Mouse (Mus musculus): ENCODE measurements around the gene 4933427D14Rik.

Gene 4933427D14Rik

GRCm38 (mm10) chr11:72142889-72143288 is 64.4 kb downstream of the 4933427D14Rik start:
- WGBS: 67% methylated on average over 10 of the region's 10 CpGs

GRCm38 (mm10) chr11:72140198-72140597 is 67.1 kb downstream of the 4933427D14Rik start:
- WGBS: 78% methylated on average over 6 of the region's 6 CpGs

- WGBS: 57% methylated on average over 11 of the region's 11 CpGs
These were observed 70.9 kb downstream of the 4933427D14Rik start for GRCm38 (mm10) chr11:72136231-72136982.

GRCm38 (mm10) chr11:72135383-72136158 is 71.7 kb downstream of the 4933427D14Rik start, which contains the start of gene Pitpnm3:
Gene Pitpnm3, minus strand, starts transcription at chr11:72135778.
- WGBS: 1% methylated on average over 107 of the region's 107 CpGs

- 22% methylated on average over 24 of the region's 24 CpGs for WGBS
These were observed 72.5 kb downstream of the 4933427D14Rik start for GRCm38 (mm10) chr11:72134536-72135382.

GRCm38 (mm10) chr11:72133075-72133474 is 74.2 kb downstream of the 4933427D14Rik start:
- 31% methylated on average over 10 of the region's 10 CpGs for WGBS

- 32% methylated on average over 3 of the region's 3 CpGs for WGBS
These were observed 75.0 kb downstream of the 4933427D14Rik start for GRCm38 (mm10) chr11:72132266-72132665.

DNA sequence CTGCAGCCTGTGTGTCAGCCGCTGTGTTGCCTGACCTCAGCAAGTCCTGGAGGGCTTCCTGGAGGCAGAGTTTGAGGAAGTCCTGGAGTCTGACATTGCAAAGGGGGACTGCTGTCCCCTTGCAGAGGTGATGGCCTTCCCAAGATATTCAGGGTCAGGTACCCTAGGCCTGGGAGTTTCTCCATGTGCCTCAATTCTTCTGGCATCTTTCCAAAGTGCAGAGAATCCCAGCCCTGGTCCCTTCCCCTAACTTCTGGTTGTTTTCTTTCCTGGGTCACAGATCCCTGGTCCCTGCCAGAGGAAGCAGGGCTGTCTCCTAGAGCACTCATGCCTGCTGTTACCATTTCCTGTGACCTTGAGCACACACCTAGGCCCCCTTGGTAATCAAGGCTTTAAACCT is 75.6 kb downstream of the 4933427D14Rik start:
- 93% methylated on average over 1 of the region's 1 CpGs for WGBS

DNA sequence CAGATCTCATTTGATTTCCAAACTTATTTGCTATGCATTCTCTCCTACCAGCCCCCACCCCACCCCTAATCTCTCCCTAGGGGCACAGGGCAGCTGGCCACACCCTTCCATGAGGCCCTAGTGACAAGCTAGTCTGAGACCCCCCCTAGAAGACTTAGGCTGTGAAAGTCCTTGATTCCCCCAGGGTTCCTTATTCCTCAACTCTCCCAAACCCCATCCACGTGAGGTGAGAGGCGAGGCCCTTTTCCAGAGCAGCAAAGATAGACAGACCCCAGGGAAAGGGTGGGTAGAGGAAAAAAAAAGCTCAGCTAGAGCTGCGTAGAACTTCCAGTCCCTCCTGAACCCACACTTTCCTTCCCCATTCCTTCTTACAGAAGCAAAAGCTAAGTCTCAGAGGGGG is 76.4 kb downstream of the 4933427D14Rik start:
- WGBS: 60% methylated on average over 3 of the region's 3 CpGs

- 38% methylated on average over 3 of the region's 3 CpGs for WGBS
These were observed 76.8 kb downstream of the 4933427D14Rik start for GRCm38 (mm10) chr11:72130472-72130871.

GRCm38 (mm10) chr11:72130021-72130420 is 77.2 kb downstream of the 4933427D14Rik start:
- WGBS: 13% methylated on average over 11 of the region's 11 CpGs

DNA sequence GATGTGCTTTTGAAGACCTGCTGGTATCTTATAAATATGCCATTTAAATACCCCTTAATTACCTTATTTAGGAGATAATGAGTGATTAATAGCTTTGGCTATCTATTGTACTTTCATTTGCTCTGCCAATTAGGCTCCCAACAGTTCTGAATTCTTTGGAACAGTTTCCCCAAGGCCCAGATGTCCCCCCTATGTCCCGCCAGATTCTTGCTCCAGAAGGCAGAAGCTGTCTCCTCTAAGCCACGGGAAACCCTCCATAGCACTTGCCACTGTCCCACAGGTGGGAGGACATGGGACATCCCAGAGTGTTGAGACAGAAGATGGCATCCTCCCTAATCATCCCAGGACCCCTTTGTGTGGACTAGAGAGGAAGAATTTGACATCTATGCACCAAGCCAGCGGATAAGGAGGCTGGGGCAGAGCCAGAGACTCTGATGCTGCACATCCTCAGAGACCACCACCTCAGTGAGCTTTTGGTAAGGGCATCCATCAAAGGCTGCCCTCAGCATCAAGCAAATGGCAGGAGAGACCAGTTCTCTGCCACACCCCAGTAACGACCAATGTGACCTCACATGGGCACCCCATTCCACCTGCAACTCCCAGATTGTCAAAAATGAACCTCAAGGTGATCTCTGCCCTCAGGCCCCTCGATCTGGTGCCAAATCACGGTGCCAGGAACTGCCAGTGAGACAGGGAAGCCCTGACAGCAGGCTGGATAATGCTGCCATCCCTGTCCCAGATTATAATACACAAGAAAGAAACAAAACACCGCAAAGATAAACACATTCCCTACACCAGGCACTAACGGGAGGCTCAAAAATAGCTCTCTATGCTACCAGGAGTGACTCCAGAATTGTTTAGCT is 78.0 kb downstream of the 4933427D14Rik start:
- 59% methylated on average over 8 of the region's 8 CpGs for WGBS

DNA sequence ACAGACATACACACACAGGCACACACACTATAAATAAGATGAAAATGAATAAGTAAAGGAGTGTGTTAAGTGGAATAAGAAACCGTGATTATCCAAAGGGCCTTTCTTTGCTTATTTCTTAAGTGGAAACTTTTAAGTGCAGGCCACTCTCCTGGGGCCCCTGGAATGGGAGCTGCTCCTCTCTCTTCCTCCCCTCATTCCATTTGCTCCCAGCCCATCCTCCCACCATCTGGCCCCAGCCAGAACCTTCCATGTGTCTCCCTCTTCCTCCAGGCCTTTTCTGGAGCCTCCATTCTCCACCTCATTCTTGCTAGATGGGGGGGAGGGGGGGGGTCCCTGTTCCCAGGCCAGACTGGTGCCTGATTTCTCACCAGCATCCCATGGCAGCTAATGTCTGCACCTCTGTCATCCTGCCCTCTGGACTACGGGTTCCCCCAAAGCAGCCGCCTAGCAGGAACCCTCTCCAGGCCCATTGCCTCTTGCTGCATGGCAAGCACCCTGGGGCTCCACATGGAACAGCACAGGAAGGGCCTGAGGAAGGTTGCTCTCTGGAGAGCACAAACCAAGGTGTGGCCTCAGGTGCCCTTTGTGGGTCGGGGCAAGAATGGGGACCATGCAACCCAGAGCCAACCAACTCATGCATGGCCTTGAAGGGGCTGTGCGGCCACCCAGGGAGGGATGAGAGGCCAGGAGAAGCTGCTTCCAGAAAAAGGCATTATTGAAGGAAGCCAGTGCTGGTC is 79.6 kb downstream of the 4933427D14Rik start:
- WGBS: 72% methylated on average over 5 of the region's 5 CpGs

DNA sequence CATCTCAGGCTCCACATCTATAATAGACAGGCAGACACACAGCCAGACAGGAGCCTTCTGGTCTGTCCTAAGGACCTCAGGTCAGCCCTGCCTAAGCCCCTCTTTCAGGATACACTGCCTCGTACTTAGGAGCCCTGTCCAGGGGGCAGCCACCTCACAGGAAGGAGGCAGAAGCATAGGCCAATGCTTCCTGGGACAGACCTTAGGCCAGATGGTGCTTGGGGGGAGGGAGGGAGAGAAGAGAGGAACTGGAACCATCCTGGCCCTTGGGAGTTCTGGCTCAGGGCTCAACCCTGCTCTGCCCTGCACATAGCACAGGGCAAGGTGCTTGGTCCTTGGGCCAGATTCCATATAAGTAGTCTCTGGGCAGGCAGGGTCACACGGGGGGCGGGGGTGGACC is 81.5 kb downstream of the 4933427D14Rik start:
- 77% methylated on average over 3 of the region's 3 CpGs for WGBS

DNA sequence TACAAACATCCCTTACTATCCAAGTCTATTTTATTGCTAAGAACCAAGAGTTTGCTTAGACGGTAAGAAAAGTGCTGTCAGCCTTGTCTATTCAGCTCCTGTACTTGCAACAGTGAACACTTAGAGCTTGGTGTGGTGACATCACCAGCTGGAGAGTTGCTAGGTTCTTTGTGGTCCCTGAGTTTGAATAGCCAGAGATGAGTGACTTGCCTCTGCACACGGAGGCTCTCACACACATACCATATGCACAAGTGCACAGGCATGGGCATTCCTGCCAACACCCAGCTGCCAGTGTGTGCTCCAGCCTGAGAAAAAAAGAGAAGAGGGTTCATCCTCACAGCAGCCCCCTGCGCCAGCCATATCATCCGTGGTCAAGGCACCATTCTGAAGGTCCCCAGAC is 83.7 kb downstream of the 4933427D14Rik start:
- 65% methylated on average over 4 of the region's 4 CpGs for WGBS

DNA sequence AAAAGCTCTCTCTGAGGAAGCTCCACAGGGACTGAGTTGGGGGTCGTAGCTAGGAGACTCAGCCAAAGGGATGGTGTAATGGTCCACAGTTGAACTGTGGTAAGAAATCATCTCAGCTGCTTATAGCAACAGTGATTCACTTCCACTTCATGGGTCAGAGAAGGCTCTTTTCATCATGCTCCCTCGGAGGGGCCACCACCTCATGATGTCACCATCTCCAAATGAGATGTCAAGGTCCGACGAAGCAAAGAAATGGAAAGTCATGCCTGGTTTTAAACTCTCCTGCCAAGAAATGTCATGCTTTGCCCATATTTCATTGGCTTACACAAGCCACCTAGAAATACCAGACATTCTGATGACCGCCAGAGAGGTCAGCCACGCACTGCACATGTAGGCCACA is 86.9 kb downstream of the 4933427D14Rik start:
- 96% methylated on average over 6 of the region's 6 CpGs for WGBS

DNA sequence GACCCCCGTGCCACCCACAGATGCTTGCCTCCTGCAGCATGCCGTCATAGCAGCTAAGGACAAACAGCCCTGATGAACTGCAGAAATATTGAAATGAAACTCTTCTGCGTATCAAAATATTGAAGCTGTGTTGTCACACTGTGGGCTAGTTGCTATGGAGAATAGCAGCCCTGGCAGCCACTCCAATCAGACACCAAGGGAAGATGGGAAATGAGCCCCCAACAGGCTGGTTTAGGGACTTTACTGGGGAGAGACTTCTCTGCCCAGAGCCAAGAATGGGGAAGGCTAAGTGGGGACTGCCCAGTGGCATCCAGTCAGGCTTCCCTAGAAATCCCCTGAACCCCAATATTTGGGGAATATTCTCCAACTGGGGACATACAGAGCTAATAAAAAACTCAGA is 88.6 kb downstream of the 4933427D14Rik start:
- 67% methylated on average over 3 of the region's 3 CpGs for WGBS

DNA sequence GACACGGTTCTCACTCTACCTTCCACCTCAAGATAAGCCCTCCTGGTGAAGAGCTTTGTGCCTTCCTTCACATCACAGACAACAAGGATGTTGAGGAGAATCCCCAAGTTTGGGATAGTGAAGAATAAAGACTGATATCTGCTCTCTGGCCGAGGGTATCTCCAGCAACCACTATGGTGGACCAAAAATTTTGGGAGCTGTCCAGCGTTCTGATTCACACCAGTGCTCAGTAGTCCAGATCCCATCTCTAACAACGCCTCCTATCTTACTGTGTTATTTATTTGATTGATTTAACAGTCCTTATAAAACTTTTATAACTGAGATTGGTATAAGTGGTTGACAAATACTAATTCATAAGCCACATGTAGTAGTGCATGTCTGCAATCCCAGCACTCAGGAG is 94.0 kb downstream of the 4933427D14Rik start:
- WGBS: 77% methylated on average over 4 of the region's 4 CpGs

- WGBS: 42% methylated on average over 3 of the region's 3 CpGs
These were observed 96.5 kb downstream of the 4933427D14Rik start for GRCm38 (mm10) chr11:72110726-72111125.

DNA sequence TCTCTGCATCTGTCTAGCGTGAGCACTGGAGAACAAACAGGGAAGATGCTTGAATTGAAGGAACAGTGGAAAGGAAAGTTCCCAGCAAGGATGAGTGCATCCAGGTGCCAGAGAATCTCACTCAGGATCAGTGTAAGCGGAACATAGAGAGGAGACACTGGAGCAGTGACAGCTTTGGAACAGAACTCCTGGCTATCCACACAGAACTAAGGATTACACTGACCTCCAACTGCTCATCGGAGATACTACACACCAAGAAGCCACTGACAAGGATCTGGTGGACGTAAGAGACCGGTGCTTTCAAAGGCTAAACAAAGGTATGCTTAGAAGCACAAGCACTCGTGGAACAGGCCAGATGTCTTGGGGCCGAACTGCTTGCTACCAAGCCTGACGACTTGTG is 103.0 kb downstream of the 4933427D14Rik start:
- 66% methylated on average over 8 of the region's 8 CpGs for WGBS
